Mouse (Mus musculus) erythroblast, embryonic 14.5 days (primary cell): ENCODE data around the gene Acp1.

Experiments
- GATA1 ChIP-seq: IDR thresholded peaks from 2 replicates; pipeline ENCODE4 v1.6.1; 2012; ENCODE audit warnings: low read length, inconsistent platforms, mixed read lengths
- TAL1 ChIP-seq: IDR thresholded peaks from 3 replicates; pipeline ENCODE4 v1.6.1; 2012; ENCODE audit warnings: low read length, inconsistent platforms, mixed read lengths

DNA sequence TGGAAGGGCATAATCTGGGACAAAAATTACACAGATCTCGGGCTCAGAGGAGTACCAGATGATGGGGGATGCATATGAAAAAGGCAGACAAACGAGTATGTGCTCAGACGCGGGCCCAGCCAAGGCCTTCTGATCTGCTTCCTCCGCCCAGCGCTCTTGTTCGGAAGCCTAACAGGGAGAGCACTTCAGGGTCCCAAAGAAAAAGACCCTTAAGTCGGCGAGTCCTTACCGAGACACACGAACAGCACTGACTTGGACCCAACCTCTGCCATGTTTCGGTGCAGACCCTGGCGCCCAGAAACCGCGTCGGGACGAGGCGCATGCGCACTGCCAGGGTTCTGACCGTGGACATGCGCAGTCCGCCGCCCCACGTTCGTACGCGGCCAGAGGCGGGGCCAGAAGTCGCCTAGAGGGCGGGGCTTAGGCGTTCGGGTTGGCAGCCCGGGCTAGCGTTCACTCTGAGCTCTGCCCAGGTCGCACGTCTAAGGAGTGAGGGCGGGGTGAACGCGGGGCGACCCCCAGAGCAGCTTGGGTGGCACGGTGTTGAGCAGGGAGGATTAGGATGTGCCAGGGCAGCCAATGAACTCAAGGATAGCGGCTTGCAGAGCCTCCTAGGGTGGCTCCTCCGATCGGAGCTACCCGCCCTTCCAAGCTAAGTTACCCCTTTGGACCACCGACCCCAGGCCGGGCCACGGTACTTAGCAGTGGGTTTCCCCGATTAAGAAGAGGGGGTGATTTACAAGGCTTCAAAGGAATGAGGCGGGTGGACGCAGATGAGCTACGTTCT, at the start of gene Acp1, which contains the start of gene Sh3yl1:
- TF ChIP-seq TAL1 (no peak), GATA1 (no peak)
